Mouse (Mus musculus): ENCODE measurements around the gene Ccr10. TPM values are rescaled to one million over a fixed set of nuclear protein-coding genes. Genes with fewer than 3 reads are reported as not detected.

Ccr10 gene
- polyA plus RNA-seq, 1 experiment from 2014 or later, result 0.10 TPM

- peak overlapping the region; percentile 39 for H3K9ac ChIP-seq (replicated peaks)
- peaks cover 55% of the 10 kb centered on the region for H3K4me1 ChIP-seq
- peaks cover 82% of the 10 kb centered on the region for H3K27me3 ChIP-seq
- no peaks in the 10 kb centered on the region for H3K36me3 ChIP-seq
- H3K9me3 ChIP-seq, result no peaks in the 10 kb centered on the region
- peak overlapping the region; percentile 35 for H3K4me3 ChIP-seq
- ATAC-seq (ENCODE audit: low FRiP score, low read depth), result no peak
- no peak overlapping the region for H3K27ac ChIP-seq (replicated peaks)
- peak overlapping the region; percentile 52 for H3K4me2 ChIP-seq (replicated peaks)
- WGBS, result under 1% methylated on average over 25 of the region's 25 CpGs
Measured at GRCm38 (mm10) chr11:101176117-101176691, 961 bp upstream of the Ccr10 start.

DNA sequence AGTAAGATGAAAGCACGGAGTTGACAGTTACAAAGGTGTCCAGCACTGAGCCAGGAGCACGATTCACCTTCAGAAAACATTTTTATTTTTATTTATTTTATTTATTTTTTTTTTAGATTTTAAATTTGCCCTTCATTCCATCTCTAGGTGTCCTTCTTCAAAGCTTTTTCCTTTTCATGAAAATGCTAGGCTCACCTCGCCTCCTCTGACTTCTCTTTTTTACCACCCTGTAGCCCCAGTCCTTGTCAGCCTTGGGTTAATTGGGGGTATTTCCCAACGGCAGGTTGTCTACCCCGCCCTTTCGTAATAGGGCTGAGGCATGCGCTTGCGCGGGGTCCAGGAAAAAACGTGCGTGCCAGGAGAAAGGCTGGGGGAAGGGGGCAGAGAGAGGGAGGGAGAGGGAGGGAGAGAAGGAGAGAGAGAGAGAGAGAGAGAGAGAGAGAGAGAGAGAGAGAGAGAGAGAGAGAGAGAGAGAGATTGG lies 433 bp upstream of the Ccr10 start:
- Histone ChIP-seq H3K27ac (replicated peaks) (no peak overlapping the region), H3K4me2 (replicated peaks) (peak overlapping the region; percentile 52), H3K4me3 (peak overlapping the region; percentile 35), H3K27me3 (peaks cover 82% of the 10 kb centered on the region), H3K36me3 (no peaks in the 10 kb centered on the region), H3K9me3 (no peaks in the 10 kb centered on the region), H3K4me1 (peaks cover 55% of the 10 kb centered on the region), H3K9ac (replicated peaks) (peak overlapping the region; percentile 39; the same call in 1 of the 2 replicates)
- ATAC-seq (ENCODE audit: low FRiP score, low read depth), result no peak
- 9% methylated on average over 11 of the region's 11 CpGs for WGBS

DNA sequence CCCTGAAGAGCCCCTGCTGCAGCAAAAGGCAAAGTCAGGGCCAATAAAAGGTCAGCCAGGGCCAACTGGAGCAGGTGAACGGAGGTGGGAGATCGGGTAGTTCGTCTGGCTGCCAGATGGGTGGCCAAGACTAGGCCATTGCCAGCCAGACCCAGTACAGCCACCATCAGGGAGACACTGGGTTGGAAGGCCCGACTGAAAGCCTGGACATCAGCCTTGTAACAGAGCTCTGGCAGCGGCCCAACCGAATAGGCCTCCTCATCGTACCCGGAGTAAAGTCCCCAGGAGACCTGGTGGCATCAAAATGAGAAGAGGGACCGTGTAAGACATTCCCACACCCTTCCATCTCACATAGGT lies 876 bp downstream of the Ccr10 start:
- H3K9me3 ChIP-seq, result no peaks in the 10 kb centered on the region
- H3K4me2 ChIP-seq (replicated peaks), result peak overlapping the region; percentile 59
- peak overlapping the region; percentile 36 for H3K4me3 ChIP-seq
- WGBS, result 27% methylated on average over 9 of the region's 9 CpGs
- H3K27me3 ChIP-seq, result peaks cover 83% of the 10 kb centered on the region
- H3K9ac ChIP-seq (replicated peaks), result peak overlapping the region; percentile 54
- ATAC-seq (ENCODE audit: low FRiP score, low read depth), result no peak
- H3K36me3 ChIP-seq, result no peaks in the 10 kb centered on the region
- H3K4me1 ChIP-seq, result peaks cover 67% of the 10 kb centered on the region
- peak overlapping the region; percentile 49 for H3K27ac ChIP-seq (replicated peaks)

GRCm38 (mm10) chr11:101173631-101174388 lies 1.4 kb downstream of the Ccr10 start:
- WGBS, result under 1% methylated on average over 61 of the region's 61 CpGs
- H3K4me2 ChIP-seq (replicated peaks), result peak overlapping the region; percentile 59
- H3K27me3 ChIP-seq, result peaks cover 83% of the 10 kb centered on the region
- H3K9me3 ChIP-seq, result no peaks in the 10 kb centered on the region
- no peaks in the 10 kb centered on the region for H3K36me3 ChIP-seq
- H3K4me1 ChIP-seq, result peaks cover 72% of the 10 kb centered on the region
- ATAC-seq (ENCODE audit: low FRiP score, low read depth), result peak; percentile 60
- peak overlapping the region; percentile 54 for H3K9ac ChIP-seq (replicated peaks)
- peak overlapping the region; percentile 52 for H3K27ac ChIP-seq (replicated peaks)
- H3K4me3 ChIP-seq, result peak overlapping the region; percentile 36

DNA sequence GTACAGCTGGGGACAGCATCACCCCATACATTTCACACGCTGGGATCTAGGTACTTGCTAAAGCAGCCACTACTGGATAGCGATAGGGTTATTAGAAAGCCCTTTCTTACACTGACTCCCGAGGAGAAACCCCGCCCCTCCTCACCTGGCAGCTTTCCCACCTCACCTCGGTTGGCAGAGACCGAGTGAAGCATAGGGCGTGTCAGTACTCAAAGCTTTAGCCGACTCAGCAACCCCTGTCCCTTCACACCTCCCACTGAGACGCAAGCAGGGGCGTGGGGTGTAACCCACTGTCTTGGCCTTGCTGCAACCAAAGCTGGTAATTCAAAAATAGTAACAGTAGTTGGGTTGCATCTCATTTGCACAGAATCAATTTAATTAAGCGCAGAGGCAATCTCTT lies 2.1 kb downstream of the Ccr10 start:
- Histone ChIP-seq H3K9me3 (no peaks in the 10 kb centered on the region), H3K4me3 (no peak overlapping the region), H3K4me1 (peaks cover 70% of the 10 kb centered on the region), H3K27me3 (peaks cover 83% of the 10 kb centered on the region), H3K9ac (replicated peaks) (no peak overlapping the region; the same call in 1 of the 2 replicates), H3K27ac (replicated peaks) (no peak overlapping the region), H3K36me3 (no peaks in the 10 kb centered on the region), H3K4me2 (replicated peaks) (peak overlapping the region; percentile 59)
- ATAC-seq (ENCODE audit: low FRiP score, low read depth), result no peak
- WGBS, result 3% methylated on average over 11 of the region's 11 CpGs

DNA sequence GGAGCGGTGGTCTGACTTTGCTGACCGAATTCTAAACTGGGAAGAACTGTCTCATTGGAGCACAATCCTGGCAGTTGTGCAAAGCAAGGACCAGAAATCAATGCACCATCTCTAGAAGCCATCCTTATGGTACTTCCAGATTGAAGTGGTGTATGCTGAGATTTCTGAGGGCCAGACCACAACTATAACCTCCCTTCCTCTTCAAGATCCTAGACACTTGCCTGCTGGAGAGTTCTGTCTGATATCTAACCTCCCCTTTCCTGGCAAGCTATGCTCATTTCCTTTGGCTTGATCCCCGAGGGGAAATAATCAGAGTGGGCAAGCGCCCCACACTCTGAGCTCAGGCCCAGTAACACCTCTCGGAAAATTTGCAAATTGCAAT lies 2.8 kb downstream of the Ccr10 start:
- Histone ChIP-seq H3K4me3 (peak overlapping the region; percentile 62), H3K9me3 (no peaks in the 10 kb centered on the region), H3K27ac (replicated peaks) (peak overlapping the region; percentile 77), H3K4me2 (replicated peaks) (peak overlapping the region; percentile 77), H3K36me3 (peaks cover 2% of the 10 kb centered on the region), H3K27me3 (peaks cover 83% of the 10 kb centered on the region), H3K4me1 (peaks cover 69% of the 10 kb centered on the region), H3K9ac (replicated peaks) (peak overlapping the region; percentile 50; the same call in 1 of the 2 replicates)
- WGBS, result 17% methylated on average over 5 of the region's 5 CpGs
- no peak for ATAC-seq (ENCODE audit: low FRiP score, low read depth)

DNA sequence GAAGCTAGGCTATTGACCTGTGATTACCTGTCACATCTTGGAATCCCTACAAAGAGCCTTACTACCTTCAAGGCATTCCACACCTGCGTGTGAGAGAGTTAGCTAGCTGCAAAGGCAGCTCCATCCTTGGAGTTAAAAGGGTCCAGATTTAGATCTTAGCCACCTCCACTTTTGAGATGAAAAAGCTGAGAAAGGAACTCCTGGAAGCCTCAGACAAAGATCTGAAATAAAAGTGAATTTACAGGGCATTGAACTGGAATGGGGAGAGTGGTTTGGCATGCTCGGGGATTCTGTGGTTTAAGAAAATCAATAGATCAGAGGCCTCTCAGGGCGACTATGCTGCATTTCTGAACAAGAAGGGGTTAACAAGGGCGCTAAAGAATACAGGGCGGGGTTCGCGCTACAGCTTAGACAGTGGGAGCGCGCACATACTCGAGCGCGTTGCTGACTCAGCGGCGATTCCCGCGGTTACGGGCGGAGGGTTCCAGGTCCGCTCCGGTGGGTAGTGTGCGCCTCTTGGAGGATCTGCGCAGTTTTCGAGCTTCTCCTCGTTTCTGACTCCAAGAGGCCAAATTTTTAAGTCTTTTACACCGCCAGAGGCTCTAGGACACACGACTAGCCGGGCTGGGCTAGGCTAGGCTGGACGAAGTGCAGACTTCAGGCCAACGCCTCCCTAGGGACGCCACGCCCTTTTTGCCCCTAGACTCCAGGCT lies 3.4 kb downstream of the Ccr10 start:
- under 1% methylated on average over 31 of the region's 31 CpGs for WGBS
- Histone ChIP-seq H3K4me2 (replicated peaks) (peak overlapping the region; percentile 77), H3K36me3 (peaks cover 8% of the 10 kb centered on the region), H3K4me3 (peak overlapping the region; percentile 62), H3K9ac (replicated peaks) (peak overlapping the region; percentile 50; the same call in 1 of the 2 replicates), H3K27ac (replicated peaks) (peak overlapping the region; percentile 77), H3K9me3 (no peaks in the 10 kb centered on the region), H3K27me3 (peaks cover 83% of the 10 kb centered on the region), H3K4me1 (peaks cover 64% of the 10 kb centered on the region)
- ATAC-seq (ENCODE audit: low FRiP score, low read depth), result no peak

- WGBS, result under 1% methylated on average over 43 of the region's 50 CpGs
- H3K27ac ChIP-seq (replicated peaks), result peak within 1 kb of the TSS; percentile 77
- ATAC-seq (ENCODE audit: low FRiP score, low read depth), result peak; percentile 95
- peaks cover 14% of the 10 kb centered on the region for H3K36me3 ChIP-seq
- H3K9me3 ChIP-seq, result no peaks in the 10 kb centered on the region
- H3K27me3 ChIP-seq, result peaks cover 83% of the 10 kb centered on the region
- H3K4me2 ChIP-seq (replicated peaks), result peak within 1 kb of the TSS; percentile 77
- peaks cover 55% of the 10 kb centered on the region for H3K4me1 ChIP-seq
- H3K9ac ChIP-seq (replicated peaks), result peak within 1 kb of the TSS; percentile 70
- peak within 1 kb of the TSS; percentile 62 for H3K4me3 ChIP-seq
Measured at GRCm38 (mm10) chr11:101170811-101171610, 4.2 kb downstream of the Ccr10 start, which contains the start of gene Plekhh3. TSS of gene Plekhh3 (minus strand) at chr11:101171351.

- Histone ChIP-seq H3K9ac (replicated peaks) (peak within 1 kb of the TSS; percentile 70), H3K9me3 (no peaks in the 10 kb centered on the region), H3K4me3 (peak within 1 kb of the TSS; percentile 62), H3K4me1 (peaks cover 53% of the 10 kb centered on the region), H3K4me2 (replicated peaks) (peak within 1 kb of the TSS; percentile 77), H3K27ac (replicated peaks) (peak within 1 kb of the TSS; percentile 64), H3K27me3 (peaks cover 83% of the 10 kb centered on the region), H3K36me3 (peaks cover 15% of the 10 kb centered on the region)
- 0% methylated on average over 29 of the region's 35 CpGs for whole genome bisulfite sequencing
- ATAC-seq (ENCODE audit: low FRiP score, low read depth), result no peak
Measured at GRCm38 (mm10) chr11:101170354-101170810, 4.9 kb downstream of the Ccr10 start, which contains the start of gene Cntnap1. TSS of gene Cntnap1 (plus strand) at chr11:101170523.

DNA sequence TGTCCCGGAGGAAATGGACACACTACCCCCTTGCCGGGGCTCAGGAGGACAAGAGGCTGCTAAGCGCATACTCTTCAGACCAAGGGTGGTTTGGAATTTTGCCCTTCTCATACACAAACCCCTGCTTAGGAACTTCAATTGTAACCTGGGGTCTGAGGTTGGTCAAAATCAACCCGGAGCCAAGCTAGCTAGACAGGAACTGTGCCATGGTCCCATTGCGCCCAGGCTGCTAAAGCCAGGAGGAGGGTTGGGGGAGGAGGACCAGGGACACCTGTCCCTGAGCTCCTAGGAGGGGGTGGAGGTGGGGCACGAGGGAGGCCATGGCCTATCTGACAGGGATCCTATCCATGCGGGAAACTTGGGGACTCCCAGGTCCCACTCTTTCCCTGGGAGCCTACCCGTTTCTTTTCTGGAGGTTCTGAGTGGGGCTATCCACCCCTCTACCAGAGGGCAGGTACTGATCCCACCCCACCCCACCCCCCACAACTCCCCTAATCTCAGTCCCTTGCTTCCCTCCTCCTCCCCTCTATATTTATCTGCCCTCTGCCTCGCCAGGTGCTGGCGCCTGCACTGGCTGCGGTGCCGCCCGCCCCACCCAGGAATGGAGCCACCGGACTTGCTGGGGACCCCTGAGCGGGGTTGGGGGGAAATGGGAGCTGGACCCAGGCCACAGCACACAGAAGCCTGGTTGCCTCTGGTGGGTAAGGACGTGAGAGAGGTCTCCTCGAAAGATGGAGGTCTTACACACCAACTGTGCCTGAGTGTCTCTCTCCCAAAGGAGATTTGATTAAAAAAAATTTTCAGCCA lies 5.7 kb downstream of the Ccr10 start:
- Histone ChIP-seq H3K27ac (replicated peaks) (no peak overlapping the region), H3K9ac (replicated peaks) (peak overlapping the region; percentile 70; the same call in 1 of the 2 replicates), H3K4me3 (peak overlapping the region; percentile 62), H3K4me1 (peaks cover 51% of the 10 kb centered on the region), H3K4me2 (replicated peaks) (peak overlapping the region; percentile 77), H3K9me3 (no peaks in the 10 kb centered on the region), H3K36me3 (peaks cover 15% of the 10 kb centered on the region), H3K27me3 (peaks cover 83% of the 10 kb centered on the region)
- no peak for ATAC-seq (ENCODE audit: low FRiP score, low read depth)
- 12% methylated on average over 17 of the region's 17 CpGs for WGBS

Data from midbrain, embryonic 12.5 days (tissue).